ENCODE assay signal across 16 mouse cellular contexts in the genomic region with DNA sequence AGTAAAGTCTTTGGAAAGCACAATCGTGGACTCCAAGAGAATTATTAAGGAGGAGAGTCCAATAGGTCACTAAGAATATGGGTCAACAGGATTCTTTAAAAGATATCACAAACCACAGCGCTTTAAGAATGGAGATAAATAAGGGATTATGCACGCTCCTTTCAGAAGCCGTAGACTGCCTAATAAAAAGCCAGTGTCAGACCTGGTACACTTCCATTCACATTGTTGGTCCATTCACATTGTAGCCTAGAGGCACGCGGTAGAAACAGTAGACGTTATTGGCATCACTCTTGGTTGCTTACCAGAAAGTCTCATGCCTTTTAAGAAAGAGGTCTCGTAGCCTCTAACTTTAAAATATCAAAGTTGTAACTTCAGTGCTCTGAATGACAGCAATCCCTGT. TPM values are rescaled to one million over a fixed set of nuclear protein-coding genes. Genes with fewer than 3 reads are reported as not detected.
"Had no signal": no experiment of that assay in that cellular context is flagged by ENCODE, and none has a peak within 500 bp of the region (broad histone marks: within the 10 kb centered on the region; RNA-seq: fewer than 3 reads in every experiment).

No protein-coding gene starts in this region.

- H3K4me1 ChIP-seq: liver, embryonic 12.5 days; neural tube, embryonic 13.5 days had no signal

- DNase-seq: lung, adult 18-20 months; lung, postnatal 10 days; right cerebral cortex, adult 18-20 months; right cerebral cortex, postnatal 25 days; right cerebral cortex, postnatal 4 days; spleen, adult 18-20 months; thymus, adult 18-20 months; thymus, postnatal 14 days; thymus, postnatal 36 days had no signal

- ATAC-seq: liver, embryonic 12.5 days had no signal

- H3K9me3 ChIP-seq: liver, embryonic 12.5 days; neural tube, embryonic 13.5 days had no signal

- H3K36me3 ChIP-seq: liver, embryonic 12.5 days; neural tube, embryonic 13.5 days had no signal

- H3K27ac ChIP-seq: liver, embryonic 12.5 days; liver, embryonic 14.5 days; neural tube, embryonic 13.5 days had no signal

- H3K4me2 ChIP-seq: liver, embryonic 12.5 days; lung, embryonic 14.5 days; neural tube, embryonic 13.5 days had no signal

- H3K9ac ChIP-seq: liver, embryonic 12.5 days; liver, embryonic 14.5 days; lung, embryonic 14.5 days; neural tube, embryonic 13.5 days had no signal

- H3K27me3 ChIP-seq: liver, embryonic 12.5 days; neural tube, embryonic 13.5 days had no signal

- H3K4me3 ChIP-seq: liver, embryonic 12.5 days; myocyte; neural tube, embryonic 13.5 days had no signal

RNA-seq across cellular contexts. Expression of gene Cdh6, which starts 8.0 kb away (rescaled TPM):
- total RNA-seq: megakaryocyte, adult 5-6 weeks; megakaryocyte-erythroid progenitor cell, adult 5-6 weeks had no signal
